ENCODE assay signal across 16 mouse cellular contexts in genomic region chr10:63523956-63524355, GRCm38 (mm10).
"Had no signal": no experiment of that assay in that cellular context is flagged by ENCODE, and none has a peak within 500 bp of the region (broad histone marks: within the 10 kb centered on the region; RNA-seq: fewer than 3 reads in every experiment).

No protein-coding gene starts in this region.

- DNase-seq: heart, postnatal 10 days; heart, postnatal 14 days; heart, postnatal 36 days; heart, postnatal 4 days; kidney, adult 11 months; kidney, adult 18-20 months; kidney, adult 2 months; kidney, adult 8-10 months; kidney, adult 9 months; kidney, postnatal 10 days; kidney, postnatal 14 days; kidney, postnatal 25 days; kidney, postnatal 36 days; kidney, postnatal 4 days; layer of hippocampus, adult 9-11 months; layer of hippocampus, postnatal 36 days had no signal
